Mouse (Mus musculus) spleen, adult 10 weeks (tissue): ENCODE results near the gene H2afv. TPM values are rescaled to one million over a fixed set of nuclear protein-coding genes. Genes with fewer than 3 reads are reported as not detected.

ENCODE experiments used
- polyA plus RNA-seq: library from polyadenylated mRNA; stranded (reverse); fragments of 350-450 nt; fragmentation: Illumina TruSeq; extraction: RNeasy Lipid Tissue Mini Kit (QIAGEN cat#74804); gene quantifications from one replicate; pipeline ENCODE4 v1.2.3, GENCODE M21; 2015; ENCODE audit warnings: low replicate concordance; ENCODE audit not compliant: insufficient read depth

Gene H2afv
- polyA plus RNA-seq: 49.2 TPM

DNA sequence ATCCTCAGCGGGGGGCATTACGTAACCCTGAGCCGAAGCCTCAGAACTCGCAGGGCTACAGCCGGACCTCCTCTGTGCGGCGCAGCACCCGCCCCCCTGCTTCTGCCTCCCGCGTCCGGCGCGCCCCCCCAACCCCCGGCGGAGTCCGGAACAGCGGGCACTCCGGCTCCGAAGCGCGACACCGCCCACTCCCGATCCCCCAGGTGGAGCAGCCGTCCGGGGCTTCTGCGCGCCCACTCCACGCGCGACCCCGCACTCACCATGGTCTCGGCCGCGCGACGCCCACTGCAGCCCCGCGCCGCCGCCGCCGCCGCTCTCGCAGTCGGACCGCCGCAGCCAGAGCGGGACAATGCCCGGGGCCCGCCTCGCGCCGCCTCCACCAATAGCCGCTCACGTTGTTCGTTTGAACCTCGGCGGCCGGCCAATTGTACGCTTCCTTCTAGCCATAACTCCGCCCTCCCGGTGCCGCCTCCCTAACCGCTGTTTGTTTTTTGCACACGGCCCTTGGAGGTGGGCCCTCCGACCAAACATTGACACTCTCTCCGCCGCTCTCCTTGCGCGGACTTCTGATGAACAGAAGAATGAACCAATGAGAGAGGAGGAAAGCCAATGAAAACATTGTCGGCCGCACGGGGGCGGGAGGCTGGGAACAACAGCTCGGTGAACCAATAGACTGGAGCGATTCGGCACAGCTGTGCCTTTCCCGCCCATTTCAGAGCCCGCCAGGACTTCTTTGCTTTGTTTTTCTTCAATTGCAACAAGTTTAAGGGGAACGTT lies at the start of gene H2afv:
H2afv (minus strand) TSS at position 367 of the 777 bp plus-strand sequence.

GRCm38 (mm10) chr11:6475867-6476484 lies 31.7 kb upstream of the H2afv start, which contains the start of gene Purb:
Purb (minus strand) TSS chr11:6475917.

DNA sequence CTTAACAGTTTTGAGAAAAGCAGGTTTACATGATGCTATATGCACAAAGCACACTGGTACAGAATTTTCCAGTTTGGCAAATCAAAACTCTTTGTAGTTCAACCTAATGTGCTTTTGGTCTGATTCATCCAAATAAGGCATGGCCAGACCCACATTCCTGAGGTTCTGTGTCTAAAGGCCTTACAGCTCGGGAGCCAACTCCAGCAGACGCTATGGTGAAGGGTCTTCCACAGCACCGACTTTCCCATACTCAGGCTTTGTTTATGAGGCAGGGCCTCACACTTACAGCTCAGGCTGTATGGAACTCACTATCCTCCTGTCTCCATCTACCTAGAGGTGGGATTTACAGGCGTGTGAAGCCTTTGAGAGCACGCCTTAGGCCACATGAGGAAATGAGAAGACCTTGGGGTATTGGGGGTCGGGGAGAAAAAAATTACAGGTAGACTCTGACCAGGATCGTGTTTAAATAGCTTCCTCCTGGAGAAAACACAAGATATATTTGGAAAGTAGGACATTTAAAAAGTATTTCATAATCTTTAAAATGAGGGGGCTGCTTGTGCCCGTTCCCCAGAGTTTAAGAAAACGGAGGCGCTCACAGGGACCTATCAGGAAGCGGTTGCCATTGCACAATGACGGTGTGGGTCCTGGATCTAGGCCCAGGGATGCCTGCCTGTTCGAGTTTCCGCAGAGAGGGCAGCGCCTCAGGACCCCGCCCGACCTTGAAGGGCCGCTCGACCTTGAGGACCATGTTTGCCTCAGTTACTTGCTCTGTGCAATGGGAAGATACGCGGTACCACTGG lies 29.3 kb downstream of the H2afv start, which contains the start of gene Ppia:
Ppia (plus strand) TSS at position 693 of the 800 bp plus-strand sequence.

DNA sequence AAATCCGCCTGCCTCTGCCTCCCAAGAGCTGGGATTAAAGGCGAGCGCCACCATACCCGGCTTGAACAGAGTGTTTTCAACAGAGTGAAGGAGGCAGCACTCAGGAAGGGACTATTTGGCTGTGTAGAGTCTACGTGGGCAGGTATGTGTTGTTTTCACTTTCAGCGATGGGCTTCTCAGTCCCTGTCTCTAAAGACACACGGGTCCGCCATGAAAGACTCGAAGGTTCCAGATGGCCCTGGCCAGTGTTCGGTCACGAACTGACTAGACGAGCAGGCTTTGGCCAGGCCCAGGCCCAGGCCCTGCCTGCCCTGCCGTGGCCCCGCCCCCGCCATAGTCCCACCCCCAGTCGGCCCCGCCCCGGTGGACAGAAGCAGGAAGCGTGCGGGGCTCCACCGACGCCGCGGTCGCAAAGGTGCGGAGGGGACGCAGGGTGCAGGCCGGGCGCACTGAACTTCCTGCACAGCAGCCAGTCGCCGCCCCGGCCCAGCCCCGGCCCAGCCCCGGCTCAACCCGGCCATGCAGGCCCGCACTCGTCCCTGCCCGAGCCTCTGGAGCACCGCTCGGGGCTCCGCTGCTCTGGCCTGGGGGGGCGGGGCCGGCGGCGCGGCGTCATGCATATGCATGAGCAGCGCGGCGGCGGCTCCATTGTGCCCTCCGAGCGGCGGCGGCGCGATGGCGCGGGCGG lies 55.4 kb downstream of the H2afv start, which contains the start of gene Zmiz2:
Zmiz2 (plus strand) TSS at position 349 of the 688 bp plus-strand sequence.

Other genes starting within 250 kb of the H2afv start
- 0.48 TPM for gene A730071L15Rik, start 244.4 kb downstream of the H2afv start, polyA plus RNA-seq
- gene Nudcd3, start 244.0 kb downstream of the H2afv start, polyA plus RNA-seq: 53.1 TPM
- gene Npc1l1, start 214.3 kb downstream of the H2afv start, polyA plus RNA-seq: 0.08 TPM
- gene Ddx56, start 176.7 kb downstream of the H2afv start, polyA plus RNA-seq: 30.7 TPM
- 35.0 TPM for gene Tmed4, start 169.6 kb downstream of the H2afv start, polyA plus RNA-seq
- gene Ogdh, start 152.8 kb downstream of the H2afv start, polyA plus RNA-seq: 80.6 TPM
- 28.3 TPM for gene Zmiz2, start 55.4 kb downstream of the H2afv start, polyA plus RNA-seq
- 2,887 TPM for gene Ppia, start 29.0 kb downstream of the H2afv start, polyA plus RNA-seq
- gene Purb, start 31.5 kb upstream of the H2afv start, polyA plus RNA-seq: 98.1 TPM
- 99.7 TPM for gene Myo1g, start 76.5 kb upstream of the H2afv start, polyA plus RNA-seq
- 85.4 TPM for gene Ccm2, start 102.4 kb upstream of the H2afv start, polyA plus RNA-seq
- gene Nacad, start 161.6 kb upstream of the H2afv start, polyA plus RNA-seq: 0.21 TPM
- gene Tbrg4, start 181.6 kb upstream of the H2afv start, polyA plus RNA-seq: 21.5 TPM
- not detected for gene Wap, start 194.2 kb upstream of the H2afv start, polyA plus RNA-seq
- 0.65 TPM for gene Ramp3, start 214.1 kb upstream of the H2afv start, polyA plus RNA-seq